Mouse (Mus musculus) liver, embryonic 14.5 days (tissue): ENCODE data around the gene Syngr1.

Experiments
- CTCF ChIP-seq: IDR thresholded peaks from 2 replicates; pipeline ENCODE4 v1.5.1; 2016; ENCODE audit warnings: antibody characterized with exemption, low read depth, control low read depth
- EP300 ChIP-seq: IDR thresholded peaks from 2 replicates; pipeline ENCODE4 v1.6.1; 2016; ENCODE audit warnings: antibody characterized with exemption, low read depth

DNA sequence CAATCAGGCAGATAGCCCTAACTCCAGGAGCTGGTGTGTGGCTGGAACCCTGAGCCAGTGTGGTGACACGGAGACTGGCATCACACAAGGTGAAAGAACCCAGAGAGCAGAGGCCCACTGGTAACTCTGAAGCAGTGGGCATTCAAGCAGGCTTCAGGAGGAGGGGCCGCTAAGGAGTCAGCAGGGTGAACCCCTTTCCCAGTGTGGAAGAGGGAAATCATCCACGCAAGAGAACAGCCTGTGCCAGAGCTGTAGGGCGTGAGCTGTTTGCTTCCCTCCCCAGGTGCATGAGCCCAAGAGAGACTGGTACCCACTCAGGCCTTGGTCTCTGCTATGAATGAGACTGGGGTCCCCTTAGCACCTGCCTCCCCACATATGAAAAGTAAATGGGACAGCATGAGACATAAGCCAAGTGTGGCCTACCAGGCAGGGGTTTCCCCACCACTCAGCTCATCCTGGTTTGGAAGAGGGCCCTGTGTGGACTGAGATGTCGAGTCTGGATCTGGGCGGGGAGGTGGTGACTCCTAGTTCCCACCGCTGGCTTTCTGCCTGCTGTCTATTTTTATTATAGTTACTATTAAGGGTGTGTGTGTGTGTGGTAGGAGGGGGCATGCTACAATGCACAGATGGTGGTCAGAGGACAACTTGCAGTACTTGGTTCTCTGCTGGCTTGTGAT, 18.4 kb upstream of the Syngr1 start:
- no peak for TF ChIP-seq EP300
- TF ChIP-seq CTCF, result no peak
